In the genomic region with DNA sequence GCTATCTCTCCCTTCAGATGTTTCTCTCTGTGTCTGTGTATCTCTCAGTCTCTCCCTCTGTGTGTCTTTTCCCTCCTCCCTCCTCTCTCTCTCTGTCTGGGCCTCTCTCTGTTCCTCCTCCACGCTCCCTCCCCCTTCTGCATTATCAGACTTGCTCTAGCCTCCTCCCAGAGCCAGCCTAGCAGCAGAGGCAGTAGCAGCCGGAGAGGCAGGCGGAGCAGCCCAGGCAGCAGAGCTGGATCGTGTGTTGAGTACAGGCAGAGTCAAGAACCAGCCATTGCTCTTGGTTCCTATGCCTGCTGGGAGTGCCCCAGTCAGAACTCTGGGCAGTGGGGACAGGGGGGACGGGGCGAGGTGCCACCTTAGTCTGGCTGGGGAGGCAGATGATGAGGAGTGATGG, we compare ENCODE assay signal across 8 mouse cellular contexts. TPM values are rescaled to one million over a fixed set of nuclear protein-coding genes. Genes with fewer than 3 reads are reported as not detected.
DNase-seq lines count a peak whose midpoint lies in the region; ATAC-seq and TF ChIP-seq lines count a peak whose summit lies in the region.

A gene (plus strand): TSS at position 163 of the 400 bp plus-strand sequence.

- no peak within 1 kb of the TSS for H3K27ac ChIP-seq in heart, embryonic 10.5 days

- H3K4me1 ChIP-seq in heart, embryonic 10.5 days: peaks cover 12% of the 10 kb centered on the region

- TF ChIP-seq CTCF in brain, embryonic 14.5 days (IDR thresholded peaks at IDR 0.05; ENCODE audit: borderline replicate concordance, extremely low read depth, insufficient read depth, insufficient read length): no peak

- ATAC-seq in megakaryocyte, adult 5-6 weeks (ENCODE audit: poor library complexity, severe bottlenecking): no peak

- TF ChIP-seq POLR2A in brain, embryonic 14.5 days (IDR thresholded peaks at IDR 0.05; ENCODE audit: borderline replicate concordance, extremely low read depth, insufficient read depth, insufficient read length, poor library complexity, severe bottlenecking): peak; percentile 10; the same call in 1 of the 2 replicates

- no peaks in the 10 kb centered on the region for H3K9me3 ChIP-seq in heart, embryonic 10.5 days

- 18% methylated on average over 6 of the region's 6 CpGs for WGBS in heart, embryonic 10.5 days
- 18% methylated on average over 6 of the region's 6 CpGs for WGBS in large intestine, adult 2 months

- H3K36me3 ChIP-seq in heart, embryonic 10.5 days: no peaks in the 10 kb centered on the region

- DNase-seq in heart, embryonic 10.5 days (ENCODE audit: low spot score): no peak
- no peak for DNase-seq in heart, adult 11 months
- DNase-seq in brain, embryonic 14.5 days (ENCODE audit: low read depth): peak; percentile 87
- no peak for DNase-seq in gastrocnemius, postnatal 10 days
- no peak for DNase-seq in large intestine, adult 2 months (ENCODE audit: low read depth, low spot score)
- no peak for DNase-seq in ovary, postnatal 14 days (ENCODE audit: low spot score)
- DNase-seq in spleen, postnatal 14 days (ENCODE audit: low spot score in 2 of 2): no peak

- H3K4me3 ChIP-seq in heart, embryonic 10.5 days: no peak within 1 kb of the TSS

- peaks cover 80% of the 10 kb centered on the region for H3K27me3 ChIP-seq in heart, embryonic 10.5 days (ENCODE audit: insufficient read depth, poor library complexity, severe bottlenecking)

RNA-seq across cellular contexts. Expression of the gene that starts here (rescaled TPM):
- polyA plus RNA-seq in heart, embryonic 10.5 days (2016; fragmentation: Nextera tagmentation; extraction: Ambion mirVana): 1.6 and 12.0 TPM in 2 replicates
- polyA plus RNA-seq in brain, embryonic 14.5 days (2012; rRNA removed): 19.4 and 25.1 TPM in 2 replicates
- 10 to 100 TPM; 48.2 to 48.4 TPM for total RNA-seq in gastrocnemius, postnatal 10 days (2021)
- polyA plus RNA-seq in large intestine, adult 2 months (2012; rRNA removed): 18.8 and 21.3 TPM in 2 replicates
- total RNA-seq in megakaryocyte, adult 5-6 weeks (2015): 35.4 and 37.5 TPM in 2 replicates
- 25.7 and 65.8 TPM in 2 replicates for total RNA-seq in megakaryocyte, adult 5-6 weeks (2017)
